Comparison of ENCODE assay signal across 8 mouse cellular contexts in the genomic region with DNA sequence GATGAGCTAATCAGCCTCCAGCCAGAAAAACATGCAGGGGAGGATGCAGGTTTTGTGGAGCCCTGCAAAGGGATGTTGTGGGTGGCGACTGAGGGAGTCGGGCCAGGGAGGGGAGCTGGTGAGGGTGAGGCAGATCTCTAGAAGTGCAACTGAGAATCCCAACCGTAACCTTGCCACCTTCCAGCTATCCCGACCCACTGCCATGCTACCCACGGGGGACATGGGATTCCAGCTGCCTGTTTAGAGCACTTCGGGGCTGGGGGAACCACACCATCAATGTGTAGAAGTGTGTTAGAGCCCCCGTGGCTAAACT. TPM values are rescaled to one million over a fixed set of nuclear protein-coding genes. Genes with fewer than 3 reads are reported as not detected.
A peak's percentile ranks its signal among the peaks of the same experiment; 100 is the strongest.
DNase-seq lines count a peak whose midpoint lies in the region; ATAC-seq and TF ChIP-seq lines count a peak whose summit lies in the region.

No protein-coding gene starts in this region.

- intact Hi-C loops in heart, adult 2 months (cut with DNase I), result loop anchor here (1.0 to 2.0 kb wide), 2 partner anchors 28 to 263 kb away; no protein-coding TSS in a partner anchor
- intact Hi-C loops in heart, postnatal 10 days (cut with DNase I), result loop anchor here (1.0 to 2.0 kb wide), 2 partner anchors 28 to 51 kb away; a partner anchor contains a TSS

- in situ Hi-C loops in CH12.LX (cut with MboI; ENCODE audit: low pct_ligation_motif_present, low pct_unique_long_range_greater_than_20kb, low sequenced_read_pairs), result no loop called here

- ATAC-seq in forebrain, embryonic 16.5 days, result no peak; the same call in 1 of the 2 replicates
- ATAC-seq in liver, embryonic 15.5 days (ENCODE audit: insufficient read depth), result 0 out of 2 replicates have a peak, but pooled peaks have one; percentile 22

- H3K27ac ChIP-seq in heart, adult 2 months, result no peak overlapping the region
- H3K27ac ChIP-seq in CH12.LX (ENCODE audit: insufficient read depth, low read depth), result no peak overlapping the region
- no peak overlapping the region for H3K27ac ChIP-seq in forebrain, embryonic 16.5 days (ENCODE audit: low read length)
- H3K27ac ChIP-seq in liver, embryonic 15.5 days (replicated peaks), result no peak overlapping the region

- WGBS in heart, adult 2 months, result 15% methylated on average over 7 of the region's 7 CpGs
- 25% methylated on average over 7 of the region's 7 CpGs for WGBS in forebrain, embryonic 16.5 days
- 23% methylated on average over 7 of the region's 7 CpGs for WGBS in liver, embryonic 15.5 days (ENCODE audit: insufficient replicate concordance)

- peaks cover 1% of the 10 kb centered on the region for H3K4me1 ChIP-seq in heart, adult 2 months (ENCODE audit: control insufficient read depth, insufficient read depth, low read length)
- peaks cover 3 to 25% of the 10 kb centered on the region in 2 experiments; a peak in 3 of 4 replicates for H3K4me1 ChIP-seq in CH12.LX (ENCODE audit: control insufficient read depth in 1 of 2, insufficient read depth in 2 of 2)
- H3K4me1 ChIP-seq in forebrain, embryonic 16.5 days (replicated peaks; ENCODE audit: control insufficient read depth, insufficient read depth, low read length), result peaks cover 2% of the 10 kb centered on the region
- peaks cover 8% of the 10 kb centered on the region for H3K4me1 ChIP-seq in liver, embryonic 15.5 days (replicated peaks)

- no peaks in the 10 kb centered on the region for H3K36me3 ChIP-seq in heart, adult 2 months (ENCODE audit: control insufficient read depth, insufficient read depth, low read length)
- no peaks in the 10 kb centered on the region for H3K36me3 ChIP-seq in CH12.LX (replicated peaks in 1 of 2; ENCODE audit: control insufficient read depth in 1 of 2, insufficient read depth in 1 of 2, low read length in 1 of 2)
- no peaks in the 10 kb centered on the region for H3K36me3 ChIP-seq in forebrain, embryonic 16.5 days (ENCODE audit: control insufficient read depth, insufficient read depth)
- H3K36me3 ChIP-seq in liver, embryonic 15.5 days (replicated peaks), result no peaks in the 10 kb centered on the region

- TF ChIP-seq POLR2A in heart, adult 2 months (IDR thresholded peaks at IDR 0.05; ENCODE audit: insufficient read depth, low read depth, low read length), result no peak
- TF ChIP-seq POLR2A in CH12.LX (IDR thresholded peaks at IDR 0.05; ENCODE audit: low read depth, low read length), result no peak

- H3K27me3 ChIP-seq in heart, adult 2 months (ENCODE audit: control insufficient read depth, insufficient read depth, low read length), result no peaks in the 10 kb centered on the region
- H3K27me3 ChIP-seq in CH12.LX (replicated peaks), result peaks cover 25% of the 10 kb centered on the region
- peaks cover 2% of the 10 kb centered on the region; the same call in 1 of the 2 replicates for H3K27me3 ChIP-seq in forebrain, embryonic 16.5 days (replicated peaks; ENCODE audit: control insufficient read depth, insufficient read depth, low read length)
- H3K27me3 ChIP-seq in liver, embryonic 15.5 days, result peaks cover 36% of the 10 kb centered on the region

- no peak for TF ChIP-seq RAD21 in CH12.LX (IDR thresholded peaks at IDR 0.05; ENCODE audit: low read depth, low read length)

- no peak for DNase-seq in heart, adult 2 months
- DNase-seq in heart, postnatal 10 days, result no peak
- no peak for DNase-seq in CH12.LX (ENCODE audit: extremely low read depth)
- DNase-seq in T-cell, adult 2 months (ENCODE audit: low spot score), result no peak
- no peak for DNase-seq in thymus, postnatal 14 days
- no peak for DNase-seq in thymus, postnatal 25 days

- dilution Hi-C loops in CH12.LX (cut with MboI; ENCODE audit: extremely low pct_ligation_motif_present, extremely low pct_unique_long_range_greater_than_20kb, low sequenced_read_pairs), result no loop called here

- H3K9me3 ChIP-seq in CH12.LX (replicated peaks; ENCODE audit: low read length), result no peaks in the 10 kb centered on the region
- H3K9me3 ChIP-seq in forebrain, embryonic 16.5 days (ENCODE audit: control insufficient read depth, low read length), result no peaks in the 10 kb centered on the region
- H3K9me3 ChIP-seq in liver, embryonic 15.5 days (replicated peaks), result no peaks in the 10 kb centered on the region

- no peaks in the 10 kb centered on the region for H3K79me2 ChIP-seq in heart, adult 2 months (replicated peaks; ENCODE audit: control insufficient read depth, insufficient read depth, low read length)
- no peaks in the 10 kb centered on the region for H3K79me2 ChIP-seq in CH12.LX (replicated peaks; ENCODE audit: control insufficient read depth, extremely low read depth, insufficient read depth, poor library complexity, severe bottlenecking)

- no peak for TF ChIP-seq CTCF in heart, adult 2 months (IDR thresholded peaks at IDR 0.05)
- TF ChIP-seq CTCF in CH12.LX (conservative IDR thresholded peaks at IDR 0.05 in 1 of 2, IDR thresholded peaks at IDR 0.05 in 1 of 2; ENCODE audit: low read depth in 2 of 2, low read length in 2 of 2), result no peak

- 0 out of 2 replicates have a peak overlapping the region, but pooled peaks have one; percentile 2 for H3K9ac ChIP-seq in heart, adult 2 months (ENCODE audit: low read depth, low read length)
- no peak overlapping the region for H3K9ac ChIP-seq in CH12.LX (ENCODE audit: insufficient read depth, low read depth)
- H3K9ac ChIP-seq in forebrain, embryonic 16.5 days (replicated peaks; ENCODE audit: low read depth, low read length), result no peak overlapping the region
- no peak overlapping the region for H3K9ac ChIP-seq in liver, embryonic 15.5 days

- no peak overlapping the region for H3K4me3 ChIP-seq in heart, adult 2 months
- H3K4me3 ChIP-seq in CH12.LX (replicated peaks in 1 of 3; ENCODE audit: low read depth in 2 of 3, low read length in 2 of 3, poor library complexity in 1 of 3), result peak overlapping the region; percentile 9 to 26 (median 15)
- no peak overlapping the region for H3K4me3 ChIP-seq in forebrain, embryonic 16.5 days (replicated peaks; ENCODE audit: low read length)
- no peak overlapping the region for H3K4me3 ChIP-seq in liver, embryonic 15.5 days (replicated peaks)

- H3K4me2 ChIP-seq in CH12.LX (ENCODE audit: insufficient read depth, low read depth, poor library complexity, severe bottlenecking), result peak overlapping the region; percentile 99
- H3K4me2 ChIP-seq in forebrain, embryonic 16.5 days (ENCODE audit: low read length), result 0 out of 2 replicates have a peak overlapping the region, but pooled peaks have one; percentile 24
- H3K4me2 ChIP-seq in liver, embryonic 15.5 days, result no peak overlapping the region

- TF ChIP-seq EP300 in heart, adult 2 months (IDR thresholded peaks at IDR 0.05; ENCODE audit: insufficient read depth, low read depth, low read length), result no peak
- no peak for TF ChIP-seq EP300 in CH12.LX (IDR thresholded peaks at IDR 0.05; ENCODE audit: low read length)

TF ChIP-seq in CH12.LX, 34 proteins besides CTCF, POLR2A, EP300 and RAD21:
- TF ChIP-seq MAZ (IDR thresholded peaks at IDR 0.05; ENCODE audit: low read depth, low read length) (no peak), NELFE (IDR thresholded peaks at IDR 0.05; ENCODE audit: low read depth, low read length) (no peak), ETS1 (conservative IDR thresholded peaks at IDR 0.05; ENCODE audit: low read depth, low read length) (no peak), CHD1 (IDR thresholded peaks at IDR 0.05; ENCODE audit: low read depth, low read length) (no peak), KAT2A (IDR thresholded peaks at IDR 0.05; ENCODE audit: insufficient replicate concordance, low read length) (no peak), TBP (conservative IDR thresholded peaks at IDR 0.05; ENCODE audit: low read depth, low read length) (no peak), TCF12 (IDR thresholded peaks at IDR 0.05; ENCODE audit: low read depth, low read length) (no peak), UBTF (IDR thresholded peaks at IDR 0.05; ENCODE audit: low read depth, low read length) (no peak; the same call in 1 of the 2 replicates), JUND (conservative IDR thresholded peaks at IDR 0.05; ENCODE audit: low read depth, low read length) (no peak)
TF ChIP-seq in CH12.LX: peak in this region for 0.

RNA-seq across cellular contexts. Expression of a gene that starts 18.6 kb away (rescaled TPM):
- 1 to 10 TPM; 3.6 to 5.1 TPM for total RNA-seq in heart, adult 2 months (2021)
- 4.6 and 7.5 TPM in 2 replicates for polyA plus RNA-seq in heart, adult 2 months (2012; rRNA removed)
- total RNA-seq in heart, postnatal 10 days (2021), result 1 to 10 TPM; 2.9 to 6.0 TPM
- total RNA-seq in CH12.LX (2012; rRNA removed), result 0.13 TPM in 1 of 2 replicates, not detected in the other
- not detected in 2 replicates for total RNA-seq in CH12.LX (2014; rRNA removed)
- polyA plus RNA-seq in CH12.LX (2012; ENCODE audit: insufficient read length, low read depth), result 0.22 and 0.24 TPM in 2 replicates
- 0.75 and 1.2 TPM in 2 replicates for polyA plus RNA-seq in forebrain, embryonic 16.5 days (2015; fragmentation: Nextera tagmentation; extraction: Ambion mirVana)
- 0.24 and 0.33 TPM in 2 replicates for polyA plus RNA-seq in liver, embryonic 15.5 days (2015; fragmentation: Nextera tagmentation; extraction: Ambion mirVana)

RNA-seq across cellular contexts. Expression of a gene that starts 51.2 kb away (rescaled TPM):
- total RNA-seq in heart, adult 2 months (2021), result 10 to 100 TPM; 14.2 to 17.0 TPM
- 36.3 and 37.8 TPM in 2 replicates for polyA plus RNA-seq in heart, adult 2 months (2012; rRNA removed)
- total RNA-seq in heart, postnatal 10 days (2021), result 10 to 100 TPM; 20.6 to 21.5 TPM
- 25.5 and 28.3 TPM in 2 replicates for total RNA-seq in CH12.LX (2012; rRNA removed)
- total RNA-seq in CH12.LX (2014; rRNA removed), result 23.6 and 23.8 TPM in 2 replicates
- polyA plus RNA-seq in CH12.LX (2012; ENCODE audit: insufficient read length, low read depth), result 90.4 and 98.4 TPM in 2 replicates
- 30.8 and 32.9 TPM in 2 replicates for polyA plus RNA-seq in forebrain, embryonic 16.5 days (2015; fragmentation: Nextera tagmentation; extraction: Ambion mirVana)
- polyA plus RNA-seq in liver, embryonic 15.5 days (2015; fragmentation: Nextera tagmentation; extraction: Ambion mirVana), result 36.2 and 36.8 TPM in 2 replicates

Comparison
In these comparisons a context has a peak if more than half of its experiments do, and no peak if none do; other contexts are left out.
1. H3K4me3 ChIP-seq: peak in CH12.LX (3 of 3); none in heart, adult 2 months (single experiment), forebrain, embryonic 16.5 days (single experiment) and liver, embryonic 15.5 days (single experiment).